In genomic region chr19:41993484-41993883, GRCm38 (mm10) we compare ENCODE assay signal across 9 mouse cellular contexts. TPM values are rescaled to one million over a fixed set of nuclear protein-coding genes. Genes with fewer than 3 reads are reported as not detected.
A peak's percentile ranks its signal among the peaks of the same experiment; 100 is the strongest.
DNase-seq lines count a peak whose midpoint lies in the region; ATAC-seq and TF ChIP-seq lines count a peak whose summit lies in the region.
"Had no signal": no experiment of that assay in that cellular context is flagged by ENCODE, and none has a peak within 500 bp of the region (broad histone marks: within the 10 kb centered on the region; RNA-seq: fewer than 3 reads in every experiment).

No protein-coding gene starts in this region.

- no peak for ATAC-seq in heart, embryonic 11.5 days (replicated peaks; ENCODE audit: insufficient number of reproducible peaks, low FRiP score, low TSS enrichment)
- peak; percentile 30; the same call in 1 of the 2 replicates for ATAC-seq in kidney, embryonic 15.5 days (replicated peaks; ENCODE audit: low FRiP score)
- no peak for ATAC-seq in lung, embryonic 14.5 days (ENCODE audit: insufficient read depth)

- 67% methylated on average over 6 of the region's 6 CpGs for WGBS in heart, embryonic 11.5 days (ENCODE audit: insufficient replicate concordance)
- 39% methylated on average over 6 of the region's 6 CpGs for WGBS in kidney, embryonic 15.5 days
- 33% methylated on average over 6 of the region's 6 CpGs for WGBS in lung, embryonic 14.5 days

- no peak overlapping the region for H3K9ac ChIP-seq in heart, embryonic 11.5 days (ENCODE audit: low read depth, low read length)
- H3K9ac ChIP-seq in kidney, embryonic 15.5 days, result no peak overlapping the region
- H3K9ac ChIP-seq in lung, embryonic 14.5 days, result no peak overlapping the region
- H3K9ac ChIP-seq: liver, embryonic 15.5 days had no signal

- no peaks in the 10 kb centered on the region for H3K27me3 ChIP-seq in heart, embryonic 11.5 days (ENCODE audit: control insufficient read depth, insufficient read depth, low read length)
- no peaks in the 10 kb centered on the region for H3K27me3 ChIP-seq in kidney, embryonic 15.5 days
- H3K27me3 ChIP-seq in lung, embryonic 14.5 days (ENCODE audit: insufficient read depth, low read length), result no peaks in the 10 kb centered on the region
- H3K27me3 ChIP-seq: liver, embryonic 15.5 days had no signal

- DNase-seq in heart, adult 18-20 months, result peak; percentile 87
- DNase-seq in frontal cortex, postnatal 25 days (ENCODE audit: low spot score in 2 of 2), result peak; percentile 47 to 67
- peak; percentile 88 for DNase-seq in lung, embryonic 14.5 days
- peak; percentile 95 for DNase-seq in testis, postnatal 10 days (ENCODE audit: low spot score)
- no peak for DNase-seq in retina, embryonic 14.5 days (ENCODE audit: low spot score)
- DNase-seq in thymus, postnatal 0 days (ENCODE audit: low spot score), result no peak

- no peak overlapping the region for H3K27ac ChIP-seq in heart, embryonic 11.5 days (ENCODE audit: low read depth, low read length)
- peak overlapping the region; percentile 86 for H3K27ac ChIP-seq in kidney, embryonic 15.5 days
- H3K27ac ChIP-seq in lung, embryonic 14.5 days (ENCODE audit: low read depth), result no peak overlapping the region
- H3K27ac ChIP-seq: liver, embryonic 15.5 days had no signal

- no peak for TF ChIP-seq CTCF in lung, embryonic 14.5 days (IDR thresholded peaks at IDR 0.05; ENCODE audit: low read depth)

- peaks cover 29% of the 10 kb centered on the region for H3K4me1 ChIP-seq in heart, embryonic 11.5 days (ENCODE audit: control insufficient read depth, insufficient read depth, low read length)
- H3K4me1 ChIP-seq in kidney, embryonic 15.5 days, result peaks cover 81% of the 10 kb centered on the region
- H3K4me1 ChIP-seq in lung, embryonic 14.5 days (ENCODE audit: insufficient read depth), result no peaks in the 10 kb centered on the region

- no peaks in the 10 kb centered on the region for H3K9me3 ChIP-seq in heart, embryonic 11.5 days (replicated peaks; ENCODE audit: control insufficient read depth, low read length)
- H3K9me3 ChIP-seq in kidney, embryonic 15.5 days (replicated peaks), result no peaks in the 10 kb centered on the region
- no peaks in the 10 kb centered on the region for H3K9me3 ChIP-seq in lung, embryonic 14.5 days (ENCODE audit: low read depth, low read length)
- H3K9me3 ChIP-seq: liver, embryonic 15.5 days had no signal

- H3K36me3 ChIP-seq in heart, embryonic 11.5 days (ENCODE audit: control insufficient read depth, insufficient read depth, low read length), result no peaks in the 10 kb centered on the region
- H3K36me3 ChIP-seq in kidney, embryonic 15.5 days, result no peaks in the 10 kb centered on the region
- H3K36me3 ChIP-seq in lung, embryonic 14.5 days (ENCODE audit: insufficient read depth), result no peaks in the 10 kb centered on the region
- H3K36me3 ChIP-seq: liver, embryonic 15.5 days had no signal

- no peak overlapping the region for H3K4me3 ChIP-seq in heart, embryonic 11.5 days (ENCODE audit: low read depth, low read length)
- H3K4me3 ChIP-seq in kidney, embryonic 15.5 days (replicated peaks), result no peak overlapping the region
- H3K4me3 ChIP-seq in lung, embryonic 14.5 days (ENCODE audit: low read depth, low read length), result no peak overlapping the region
- H3K4me3 ChIP-seq: liver, embryonic 15.5 days had no signal

- no peak overlapping the region for H3K4me2 ChIP-seq in heart, embryonic 11.5 days
- H3K4me2 ChIP-seq in kidney, embryonic 15.5 days, result no peak overlapping the region
- no peak overlapping the region for H3K4me2 ChIP-seq in lung, embryonic 14.5 days
- H3K4me2 ChIP-seq: liver, embryonic 15.5 days had no signal

RNA-seq across cellular contexts. Expression of gene Ubtd1, which starts 11.9 kb away (rescaled TPM):
- 10 to 100 TPM; 17.7 to 19.2 TPM for total RNA-seq in heart, adult 18-20 months (2021)
- polyA plus RNA-seq in heart, embryonic 11.5 days (2014; fragmentation: Nextera tagmentation; extraction: Ambion mirVana), result 9.7 and 10.2 TPM in 2 replicates
- polyA plus RNA-seq in kidney, embryonic 15.5 days (2015; fragmentation: Nextera tagmentation; extraction: Ambion mirVana), result 29.0 and 32.3 TPM in 2 replicates
- polyA plus RNA-seq in lung, embryonic 14.5 days (2014; fragmentation: Nextera tagmentation; extraction: Ambion mirVana), result 13.1 TPM in 2 replicates
- polyA plus RNA-seq in thymus, postnatal 0 days (2015; fragmentation: Nextera tagmentation; extraction: Ambion mirVana), result 15.4 and 16.0 TPM in 2 replicates

RNA-seq across cellular contexts. Expression of gene Mms19, which starts 12.5 kb away (rescaled TPM):
- total RNA-seq in heart, adult 18-20 months (2021), result 10 to 100 TPM; 13.9 to 14.6 TPM
- 24.8 and 26.9 TPM in 2 replicates for polyA plus RNA-seq in heart, embryonic 11.5 days (2014; fragmentation: Nextera tagmentation; extraction: Ambion mirVana)
- 40.6 and 45.6 TPM in 2 replicates for polyA plus RNA-seq in kidney, embryonic 15.5 days (2015; fragmentation: Nextera tagmentation; extraction: Ambion mirVana)
- polyA plus RNA-seq in lung, embryonic 14.5 days (2014; fragmentation: Nextera tagmentation; extraction: Ambion mirVana), result 35.6 and 41.7 TPM in 2 replicates
- polyA plus RNA-seq in thymus, postnatal 0 days (2015; fragmentation: Nextera tagmentation; extraction: Ambion mirVana), result 28.0 and 31.2 TPM in 2 replicates

RNA-seq across cellular contexts. Expression of gene Ankrd2, which starts 42.3 kb away (rescaled TPM):
- total RNA-seq in heart, adult 18-20 months (2021), result under 1 TPM in 1 of 2 experiments, not detected in 1; 0.47 TPM
- not detected in 2 replicates for polyA plus RNA-seq in heart, embryonic 11.5 days (2014; fragmentation: Nextera tagmentation; extraction: Ambion mirVana)
- polyA plus RNA-seq in kidney, embryonic 15.5 days (2015; fragmentation: Nextera tagmentation; extraction: Ambion mirVana), result 0.35 TPM in 1 of 2 replicates, not detected in the other
- 0.17 and 0.41 TPM in 2 replicates for polyA plus RNA-seq in lung, embryonic 14.5 days (2014; fragmentation: Nextera tagmentation; extraction: Ambion mirVana)
- polyA plus RNA-seq in thymus, postnatal 0 days (2015; fragmentation: Nextera tagmentation; extraction: Ambion mirVana), result 0.21 TPM in 1 of 2 replicates, not detected in the other

RNA-seq across cellular contexts. Expression of gene Hoga1, which starts 51.9 kb away (rescaled TPM):
- 1 to 10 TPM; 1.3 to 1.7 TPM for total RNA-seq in heart, adult 18-20 months (2021)
- 0.72 and 1.6 TPM in 2 replicates for polyA plus RNA-seq in heart, embryonic 11.5 days (2014; fragmentation: Nextera tagmentation; extraction: Ambion mirVana)
- polyA plus RNA-seq in kidney, embryonic 15.5 days (2015; fragmentation: Nextera tagmentation; extraction: Ambion mirVana), result 19.7 and 21.1 TPM in 2 replicates
- polyA plus RNA-seq in lung, embryonic 14.5 days (2014; fragmentation: Nextera tagmentation; extraction: Ambion mirVana), result 1.2 and 1.6 TPM in 2 replicates
- polyA plus RNA-seq in thymus, postnatal 0 days (2015; fragmentation: Nextera tagmentation; extraction: Ambion mirVana), result 0.77 and 1.4 TPM in 2 replicates

RNA-seq across cellular contexts. Expression of gene 4933411K16Rik, which starts 58.6 kb away (rescaled TPM):
- not detected for total RNA-seq in heart, adult 18-20 months (2021)
- polyA plus RNA-seq in heart, embryonic 11.5 days (2014; fragmentation: Nextera tagmentation; extraction: Ambion mirVana), result not detected in 2 replicates
- polyA plus RNA-seq in kidney, embryonic 15.5 days (2015; fragmentation: Nextera tagmentation; extraction: Ambion mirVana), result 0.54 and 0.62 TPM in 2 replicates
- polyA plus RNA-seq in lung, embryonic 14.5 days (2014; fragmentation: Nextera tagmentation; extraction: Ambion mirVana), result 0.18 TPM in 1 of 2 replicates, not detected in the other
- polyA plus RNA-seq in thymus, postnatal 0 days (2015; fragmentation: Nextera tagmentation; extraction: Ambion mirVana), result not detected in 2 replicates

Comparison
In these comparisons a context has a peak if more than half of its experiments do, and no peak if none do; other contexts are left out.
1. DNase-seq: peak in heart, adult 18-20 months (2 of 2), frontal cortex, postnatal 25 days (2 of 2), lung, embryonic 14.5 days (single experiment) and testis, postnatal 10 days (single experiment); none in retina, embryonic 14.5 days (single experiment) and thymus, postnatal 0 days (single experiment).